Mouse (Mus musculus) stomach, embryonic 15.5 days (tissue): ENCODE measurements around the gene Serpina1a. TPM values are rescaled to one million over a fixed set of nuclear protein-coding genes. Genes with fewer than 3 reads are reported as not detected.
"Not testable (repeated sequence)": the region's sequence is repeated elsewhere in the genome, so short reads cannot be mapped to it uniquely, and the experiment has no call there.

Experiments
- ATAC-seq: fragments of 200-750 bp; cut with Nextera tagmentation; 2 replicates; pipeline ENCODE4 v1.8.0; 2017; ENCODE audit warnings: low read depth, moderate number of reproducible peaks, moderate TSS enrichment; ENCODE audit not compliant: insufficient read depth, low FRiP score
- H3K27ac ChIP-seq: fragments of 300-500 bp; sonication (generic); 2 replicates; pipeline ENCODE4 v1.5.1; 2015; ENCODE audit warnings: mild to moderate bottlenecking, inconsistent platforms
- H3K27me3 ChIP-seq: fragments of 300-500 bp; sonication (generic); replicated peaks from 2 replicates; pipeline ENCODE4 v1.6.1; 2015; ENCODE audit warnings: inconsistent platforms
- H3K36me3 ChIP-seq: fragments of 300-500 bp; sonication (generic); 2 replicates; pipeline ENCODE4 v1.6.1; 2015; ENCODE audit warnings: inconsistent platforms
- H3K4me1 ChIP-seq: fragments of 300-500 bp; sonication (generic); 2 replicates; pipeline ENCODE4 v1.6.1; 2015; ENCODE audit warnings: inconsistent platforms
- H3K4me2 ChIP-seq: fragments of 300-500 bp; sonication (generic); 2 replicates; pipeline ENCODE4 v1.6.1; 2015; ENCODE audit warnings: mild to moderate bottlenecking, inconsistent platforms
- H3K4me3 ChIP-seq: fragments of 300-500 bp; sonication (generic); replicated peaks from 2 replicates; pipeline ENCODE4 v1.5.1; 2015; ENCODE audit warnings: inconsistent platforms
- H3K9ac ChIP-seq: fragments of 300-500 bp; sonication (generic); 2 replicates; pipeline ENCODE4 v1.6.1; 2015; ENCODE audit warnings: inconsistent platforms
- H3K9me3 ChIP-seq: fragments of 300-500 bp; sonication (generic); 2 replicates; pipeline ENCODE4 v1.6.1; 2016; ENCODE audit warnings: inconsistent platforms
- WGBS: fragments of 180-500 bp; shearing (Covaris S2); methylation state at CpG from one replicate; pipeline ENCODE4 v1.1.7; 2015; 5-methylcytosine and 5-hydroxymethylcytosine counted together
- polyA plus RNA-seq: library from polyadenylated mRNA; unstranded; fragments of >200 nt; fragmentation: Nextera tagmentation; extraction: Ambion mirVana; gene quantifications from 2 replicates; pipeline ENCODE4 v1.2.1, GENCODE M21; 2015

Gene Serpina1a
- polyA plus RNA-seq, 1 experiment from 2014 or later: 49.1 TPM

DNA sequence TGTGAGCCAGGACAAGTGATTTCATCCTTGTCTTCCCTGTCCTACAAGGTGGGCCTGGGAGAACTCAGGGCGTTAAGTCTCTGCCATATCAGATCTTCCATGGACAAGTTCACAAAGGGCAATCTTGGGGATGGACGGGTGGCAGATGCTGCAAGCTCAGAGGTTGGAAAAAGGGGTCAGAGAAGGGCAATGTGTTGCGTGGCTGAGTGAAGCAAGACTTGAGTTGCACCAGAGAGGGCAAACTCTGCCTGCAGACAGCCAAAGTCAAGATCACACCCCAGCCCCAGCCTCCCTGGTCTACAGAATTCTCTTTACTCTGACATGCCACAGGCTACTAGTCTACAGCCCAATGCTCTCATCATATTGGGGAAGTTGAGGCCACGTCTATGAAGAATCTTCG is 39.5 kb downstream of the Serpina1a start:
- H3K9ac ChIP-seq, H3K4me2 ChIP-seq, H3K27ac ChIP-seq, H3K27me3 ChIP-seq, H3K9me3 ChIP-seq, ATAC-seq, H3K4me3 ChIP-seq, H3K36me3 ChIP-seq, H3K4me1 ChIP-seq: not testable (repeated sequence)
- WGBS: 79% methylated on average over 5 of the region's 5 CpGs

Other genes starting within 250 kb of the Serpina1a start
- 2.8 and 4.6 TPM in 2 replicates for gene Serpina10, start 232.1 kb downstream of the Serpina1a start, polyA plus RNA-seq
- gene Serpina6, start 206.3 kb downstream of the Serpina1a start, polyA plus RNA-seq: 300 and 304 TPM in 2 replicates
- 0.71 and 1.3 TPM in 2 replicates for gene Serpina16, start 187.4 kb downstream of the Serpina1a start, polyA plus RNA-seq
- not detected in 2 replicates for gene Serpina1f, start 168.0 kb downstream of the Serpina1a start, polyA plus RNA-seq
- 8.4 and 20.8 TPM in 2 replicates for gene Serpina1d, start 90.0 kb downstream of the Serpina1a start, polyA plus RNA-seq
- 32.1 and 70.2 TPM in 2 replicates for gene Serpina1b, start 33.2 kb downstream of the Serpina1a start, polyA plus RNA-seq
- 24.9 and 26.7 TPM in 2 replicates for gene Serpina1c, start 41.3 kb upstream of the Serpina1a start, polyA plus RNA-seq
- gene Serpina1e, start 95.4 kb upstream of the Serpina1a start, polyA plus RNA-seq: 11.8 and 20.6 TPM in 2 replicates
- 0.21 and 0.87 TPM in 2 replicates for gene Serpina11, start 126.4 kb upstream of the Serpina1a start, polyA plus RNA-seq
- gene Serpina9, start 150.2 kb upstream of the Serpina1a start, polyA plus RNA-seq: not detected in 2 replicates
- not detected in 2 replicates for gene Serpina12, start 180.9 kb upstream of the Serpina1a start, polyA plus RNA-seq
- gene Serpina5, start 237.6 kb upstream of the Serpina1a start, polyA plus RNA-seq: 0.05 TPM in 1 of 2 replicates, not detected in the other
- not detected in 2 replicates for gene Serpina3a, start 249.2 kb upstream of the Serpina1a start, polyA plus RNA-seq